Mouse (Mus musculus) B cell, adult 62 days (primary cell): ENCODE measurements around the gene Pax9. TPM values are rescaled to one million over a fixed set of nuclear protein-coding genes. Genes with fewer than 3 reads are reported as not detected.

Experiments used
- total RNA-seq: library from RNA; stranded (reverse); gene quantifications from 4 replicates; pipeline ENCODE4 v1.2.4, GENCODE M21; 2023

Gene Pax9
- not detected in 4 replicates for total RNA-seq

DNA sequence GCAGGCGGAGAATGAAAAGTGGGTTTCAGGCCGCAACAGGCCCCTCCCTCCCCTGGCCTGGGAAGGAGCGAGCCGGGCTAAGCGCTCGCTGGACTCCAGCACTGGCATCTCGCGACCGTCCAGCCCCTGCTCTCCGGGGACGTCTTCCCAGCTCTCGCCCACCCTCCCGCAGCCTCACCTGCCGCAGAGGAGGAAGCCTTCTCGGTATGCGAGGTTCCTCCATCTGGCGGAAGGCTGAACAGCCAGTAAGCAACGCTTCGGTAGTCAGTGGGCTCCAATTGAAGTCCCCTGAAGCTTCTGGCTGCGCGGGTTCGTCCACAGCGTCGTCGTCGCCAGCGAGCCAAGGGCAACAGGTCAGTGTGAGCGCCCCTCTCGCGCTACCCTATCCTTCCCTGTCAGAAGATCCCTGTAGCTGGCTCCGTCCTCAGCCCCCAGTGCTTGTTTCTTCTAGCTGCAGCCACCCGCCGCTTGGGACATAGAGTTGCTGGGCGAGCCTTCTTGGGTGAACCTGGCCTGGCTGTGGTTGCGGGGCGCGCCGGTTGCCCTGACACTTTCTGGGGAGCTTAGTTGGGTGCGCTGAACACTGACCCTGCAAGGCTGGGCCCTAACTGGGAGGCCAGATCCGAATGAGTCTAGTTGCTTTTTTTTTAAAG is at the start of gene Pax9:
Gene Pax9 (plus strand): TSS at position 341 of the 653 bp plus-strand sequence.

Other genes starting within 250 kb of the Pax9 start
- gene Nkx2-1, start 154.9 kb upstream of the Pax9 start, total RNA-seq: not detected in 4 replicates
- gene Nkx2-9, start 78.5 kb upstream of the Pax9 start, total RNA-seq: not detected in 4 replicates